Mouse (Mus musculus) layer of hippocampus, postnatal 36 days (tissue): ENCODE data around the gene Ttpal. TPM values are rescaled to one million over a fixed set of nuclear protein-coding genes. Genes with fewer than 3 reads are reported as not detected.
A peak's percentile ranks its signal among the peaks of the same experiment; 100 is the strongest.

ENCODE experiments used
- DNase-seq, 2 experiments: peaks; one replicate each; pipeline ENCODE4 v3.0.0; 2022
- total RNA-seq, 2 experiments: library from RNA; stranded (reverse); gene quantifications; 2 replicates each; pipeline ENCODE4 v1.2.3; 2021

Ttpal gene
- 10 to 100 TPM; 53.0 to 54.7 TPM for total RNA-seq

DNA sequence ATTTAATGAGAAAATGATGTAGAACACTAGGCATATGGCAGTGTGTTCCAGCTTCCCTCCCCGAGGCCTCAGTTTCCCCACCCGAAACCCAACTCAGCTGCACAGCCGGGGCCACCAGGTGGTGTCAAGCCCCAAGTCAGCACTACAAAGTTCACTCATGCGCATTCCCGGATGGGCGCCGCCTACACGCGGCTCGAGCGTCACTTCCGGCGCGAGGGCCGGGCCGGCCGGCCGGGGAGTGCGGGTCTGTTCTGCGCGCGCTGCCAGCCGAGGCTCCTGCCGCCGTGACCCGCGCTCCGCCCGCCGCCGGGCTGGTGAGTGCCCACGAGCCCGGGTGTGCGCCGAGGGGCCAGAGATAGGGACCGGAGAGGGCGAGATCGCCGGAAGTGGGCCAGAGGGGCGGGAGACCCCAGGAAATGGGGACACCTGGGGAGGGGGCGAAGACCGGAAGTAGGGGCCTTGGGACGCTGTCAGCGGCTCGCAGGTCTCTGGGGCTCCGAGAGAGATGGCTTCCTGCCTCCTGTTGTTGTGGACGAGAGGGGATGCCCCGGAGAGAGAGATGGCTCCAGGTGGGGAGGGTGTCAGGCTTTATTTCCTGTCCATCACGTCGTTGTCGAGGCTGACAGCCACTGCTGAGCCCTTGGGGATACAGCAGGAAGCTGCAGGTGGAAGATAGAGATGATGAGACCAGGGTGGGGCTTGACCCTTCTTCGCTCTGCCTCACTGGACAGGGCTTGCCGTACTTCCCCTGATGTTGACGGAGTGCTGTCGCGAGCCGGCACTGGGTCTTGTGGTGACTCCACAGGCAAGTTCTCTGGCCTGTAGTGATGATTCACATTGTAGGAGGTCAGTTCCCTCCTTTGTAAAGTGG is at the start of gene Ttpal:
Gene Ttpal (plus strand): TSS at position 214 of the 871 bp plus-strand sequence.
- DNase-seq, result peak; percentile 87 to 88

DNA sequence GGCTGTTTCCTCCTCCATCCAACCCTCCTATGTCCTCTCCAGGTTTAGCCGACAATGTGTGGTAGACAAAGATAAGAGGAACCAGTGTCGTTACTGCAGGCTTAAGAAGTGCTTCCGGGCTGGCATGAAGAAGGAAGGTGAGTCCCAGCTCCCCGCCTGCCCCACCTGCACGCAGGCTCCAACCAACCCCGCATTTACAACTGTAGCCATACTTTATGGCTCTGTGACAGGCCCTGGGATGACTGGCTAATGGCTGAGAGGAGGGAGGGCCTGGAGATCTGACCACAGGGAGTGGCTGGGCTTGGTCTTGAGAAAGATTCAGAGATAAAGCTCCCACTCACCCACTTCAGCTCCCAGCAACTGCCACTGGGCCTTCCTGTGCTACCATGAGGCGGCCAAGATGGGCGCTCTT is 49.6 kb upstream of the Ttpal start:
- DNase-seq, result no peak

DNA sequence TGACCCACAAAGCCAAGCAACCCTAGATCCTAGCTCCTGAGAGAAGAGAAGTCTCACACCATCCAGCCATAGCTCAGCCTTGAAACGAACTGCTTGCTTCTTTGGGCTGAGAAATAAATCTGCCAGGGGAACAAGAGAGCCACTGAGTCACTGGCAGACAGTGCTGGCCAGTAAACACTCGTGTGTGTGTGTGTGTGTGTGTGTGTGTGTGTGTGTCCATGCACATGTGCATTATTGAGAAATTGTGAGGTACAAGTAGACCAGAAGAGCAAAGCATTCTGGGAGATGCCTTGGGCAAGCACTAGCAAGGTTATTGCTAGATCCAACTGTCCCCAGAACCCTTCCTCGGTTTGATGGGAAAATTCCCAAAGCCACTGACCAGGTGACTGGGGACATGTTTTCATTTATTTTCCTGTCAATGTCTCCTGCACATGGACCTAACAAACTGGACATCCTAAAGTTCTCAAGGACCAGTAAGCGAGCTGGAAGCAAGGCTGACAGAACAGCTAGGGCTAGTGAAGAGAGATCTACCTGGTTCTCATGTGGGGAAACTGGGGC is 47.6 kb upstream of the Ttpal start:
- DNase-seq, result no peak

DNA sequence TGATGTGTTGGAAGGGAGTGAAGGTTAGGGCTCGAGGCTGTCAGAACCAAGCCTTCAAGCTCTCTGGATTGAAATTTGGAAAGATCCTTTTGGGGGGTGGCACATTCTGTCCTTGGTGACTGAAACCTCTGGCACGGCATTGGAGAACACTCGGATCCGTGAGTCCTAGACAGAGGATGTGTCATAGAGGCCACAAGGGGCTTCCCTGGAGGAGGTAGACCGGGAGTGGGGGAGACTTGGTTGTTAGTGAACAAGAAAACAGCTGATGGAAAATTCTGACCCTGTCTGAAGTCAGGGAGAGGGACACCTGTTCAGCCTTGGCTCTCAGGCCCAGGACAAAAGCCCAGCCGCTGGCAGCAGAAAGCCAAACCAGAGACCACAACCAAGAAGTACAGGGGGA is 47.1 kb upstream of the Ttpal start:
- no peak for DNase-seq

DNA sequence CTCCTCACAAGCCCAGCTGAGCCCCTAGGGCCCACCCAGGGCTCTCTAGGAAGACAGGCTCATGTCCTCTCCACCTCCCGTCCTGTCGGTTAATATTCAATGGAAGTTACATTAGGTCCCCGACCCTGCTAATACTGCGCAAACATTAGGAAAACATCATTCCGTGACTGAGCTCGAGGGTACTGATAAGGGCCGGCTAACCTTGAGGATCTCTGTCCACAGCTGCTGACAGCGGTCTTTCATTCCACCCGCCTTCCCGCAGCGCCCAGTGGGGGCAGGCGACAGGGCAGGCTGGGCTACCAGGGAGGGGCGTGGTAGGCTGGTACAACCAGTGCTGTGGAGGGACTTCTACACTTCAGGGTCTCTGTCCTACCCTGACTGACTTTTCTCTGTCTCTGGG is 46.7 kb upstream of the Ttpal start:
- no peak for DNase-seq

DNA sequence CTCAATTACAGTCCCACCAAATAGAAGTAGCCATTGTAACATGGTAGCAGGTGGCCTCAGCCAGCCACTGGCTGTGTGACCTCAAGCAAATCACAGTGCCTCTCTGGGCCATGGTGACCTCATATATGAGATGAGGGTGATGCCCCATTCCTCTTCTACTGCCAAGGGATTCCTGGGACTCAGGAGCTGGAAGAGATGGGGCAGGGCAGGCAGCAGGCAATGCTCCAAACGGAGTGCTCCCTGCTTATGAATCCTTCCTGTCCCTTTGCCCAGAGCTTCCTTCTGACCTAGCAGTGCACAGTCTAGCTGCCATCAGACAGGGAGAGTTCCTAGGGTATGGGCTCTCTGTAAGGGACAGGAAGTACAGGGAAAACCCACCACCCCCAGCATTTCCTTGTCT is 43.6 kb upstream of the Ttpal start:
- no peak for DNase-seq

DNA sequence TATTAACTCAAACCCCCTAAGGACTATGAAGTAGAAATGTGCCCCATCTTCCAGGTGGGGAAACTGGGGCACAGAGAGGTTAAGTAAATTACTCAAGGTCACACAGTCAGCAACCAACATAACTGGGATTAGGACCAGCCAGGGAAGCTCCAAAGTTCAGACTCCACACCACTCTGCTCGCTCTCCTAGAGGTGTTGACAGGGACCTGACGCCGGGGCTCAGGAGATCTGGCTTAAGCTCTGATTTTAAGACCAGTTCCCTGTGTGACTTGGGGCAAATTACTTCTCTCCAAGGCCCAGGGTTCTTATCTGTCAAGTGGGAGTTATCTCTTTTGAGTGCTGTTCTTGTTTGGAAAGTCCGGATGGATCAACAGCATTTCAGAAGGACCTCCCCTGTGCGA is 42.9 kb upstream of the Ttpal start:
- DNase-seq, result no peak

DNA sequence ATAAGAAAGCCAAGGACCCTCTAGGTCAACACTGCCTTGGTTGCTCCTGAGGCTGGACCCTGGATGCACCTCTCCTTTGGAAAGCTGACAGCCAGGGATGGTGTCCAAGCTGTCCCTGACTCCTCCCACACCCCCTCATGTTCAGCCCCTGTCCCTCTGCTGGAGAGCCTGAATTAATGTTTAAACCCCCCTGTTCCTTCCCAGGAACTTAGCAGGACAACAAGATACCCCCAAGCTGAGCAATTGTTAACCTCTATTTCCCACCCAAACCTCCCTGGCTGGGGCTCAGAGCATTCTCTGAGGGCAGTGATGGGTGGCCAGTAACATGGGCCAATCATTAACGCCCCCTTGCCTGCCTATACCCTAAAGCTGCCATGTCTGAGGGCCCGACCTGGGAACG is 41.9 kb upstream of the Ttpal start:
- no peak for DNase-seq

DNA sequence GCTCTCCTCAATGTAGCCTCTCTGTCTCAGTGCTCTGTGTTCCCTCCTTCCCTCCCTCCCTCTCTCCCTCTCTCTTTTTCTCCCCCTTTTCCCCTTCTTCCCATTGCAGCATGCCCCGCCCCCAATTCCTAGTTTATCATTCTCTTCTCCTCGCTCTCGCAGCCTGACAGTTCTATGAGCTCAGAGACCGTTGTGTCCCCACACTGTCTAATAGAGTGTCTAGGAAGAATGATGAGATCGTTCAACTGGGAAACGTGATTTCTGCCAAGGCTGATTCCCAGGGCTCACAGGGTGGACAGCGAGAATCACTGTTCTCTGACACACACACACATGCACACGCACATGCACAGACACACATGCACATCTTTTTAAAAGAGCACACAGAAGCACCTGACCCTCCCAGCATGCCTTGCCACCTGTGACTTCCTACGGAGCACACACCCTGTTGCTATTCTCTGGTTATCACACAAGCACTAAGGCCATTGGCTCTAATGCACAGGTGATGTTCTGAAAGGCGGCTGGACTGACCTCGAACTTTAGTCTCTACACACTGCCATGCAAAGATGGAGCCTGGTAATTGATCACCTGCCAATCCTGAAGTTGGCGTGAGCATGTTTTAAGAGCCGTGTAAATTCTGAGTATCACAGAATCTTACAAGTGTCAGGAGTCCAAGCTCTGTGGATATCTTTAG is 40.7 kb upstream of the Ttpal start:
- DNase-seq, result no peak

DNA sequence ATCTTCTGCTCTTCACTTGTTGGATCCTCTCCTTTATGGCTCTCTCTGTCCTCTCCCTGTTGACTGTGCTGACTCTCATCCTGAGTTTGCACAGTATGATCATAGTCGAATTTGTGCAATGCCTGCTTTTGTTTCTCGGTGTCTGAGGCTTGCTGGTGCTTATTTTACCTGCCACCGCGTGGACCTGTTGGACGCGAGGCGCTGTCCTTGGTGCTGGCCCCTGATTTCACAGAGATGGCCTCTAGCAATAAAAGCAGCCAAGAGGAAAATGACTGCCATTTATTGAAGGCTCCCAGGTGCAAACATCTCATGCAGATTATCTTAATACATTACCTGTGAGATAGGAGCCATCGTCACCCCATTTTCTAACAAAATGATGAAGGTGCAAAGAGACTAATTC is 37.5 kb upstream of the Ttpal start:
- no peak for DNase-seq

DNA sequence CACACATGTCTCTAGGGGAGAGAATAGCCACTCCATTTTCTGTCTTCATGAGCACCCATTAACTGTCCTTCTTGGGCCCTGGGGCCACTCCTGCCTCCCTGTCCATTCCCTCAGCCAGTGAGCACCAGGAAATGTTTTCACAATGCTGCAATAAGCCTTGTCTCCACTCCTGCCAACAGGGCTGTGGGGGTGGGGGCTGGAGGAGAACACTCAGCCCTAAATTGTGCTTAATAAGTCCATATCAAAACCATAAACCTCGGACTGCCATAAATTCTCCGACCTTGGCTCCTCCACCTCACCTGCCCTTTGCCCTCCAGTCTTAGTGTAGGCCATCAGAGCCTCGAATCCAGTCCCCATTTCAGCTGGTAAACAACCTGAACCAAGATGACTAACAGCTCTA is 27.8 kb upstream of the Ttpal start:
- no peak for DNase-seq

DNA sequence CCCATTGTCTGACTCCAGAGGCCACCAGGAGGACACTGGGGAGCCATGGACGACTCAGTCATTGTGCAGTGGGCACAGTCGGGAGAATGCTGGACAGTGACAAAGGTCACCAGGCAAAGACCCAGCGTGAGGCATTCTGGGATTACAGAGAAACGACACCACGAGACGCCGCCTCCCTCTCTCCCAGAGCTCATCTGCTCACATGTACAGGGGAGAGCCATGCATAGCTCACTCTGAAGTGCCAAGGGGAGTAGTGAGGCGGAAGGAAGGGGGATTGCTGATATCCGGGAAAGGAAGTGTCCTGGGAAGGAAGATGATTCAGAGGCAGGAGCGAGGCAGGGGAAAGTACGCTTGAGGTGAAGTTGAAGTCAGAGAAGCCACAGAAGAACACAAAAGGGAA is 26.9 kb upstream of the Ttpal start:
- no peak for DNase-seq

DNA sequence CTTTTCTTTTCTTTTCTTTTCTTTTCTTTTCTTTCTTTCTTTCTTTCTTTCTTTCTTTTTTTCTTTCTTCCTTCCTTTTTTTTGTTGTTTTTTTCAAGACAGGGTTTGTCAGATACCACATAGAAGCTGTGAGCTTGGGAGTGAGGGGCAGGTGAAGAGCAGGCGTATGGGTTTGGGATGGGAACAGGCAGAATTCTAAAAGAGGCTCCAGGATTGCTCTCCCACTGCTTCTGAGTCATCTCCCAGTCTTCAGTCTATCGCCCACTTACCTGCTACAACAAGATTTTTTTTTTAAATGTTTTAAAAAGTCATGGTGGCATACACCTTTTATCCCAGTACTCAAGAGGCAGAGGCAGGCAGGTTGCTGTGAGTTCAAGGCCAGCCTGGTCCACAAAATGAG is 24.1 kb upstream of the Ttpal start:
- DNase-seq, result no peak

DNA sequence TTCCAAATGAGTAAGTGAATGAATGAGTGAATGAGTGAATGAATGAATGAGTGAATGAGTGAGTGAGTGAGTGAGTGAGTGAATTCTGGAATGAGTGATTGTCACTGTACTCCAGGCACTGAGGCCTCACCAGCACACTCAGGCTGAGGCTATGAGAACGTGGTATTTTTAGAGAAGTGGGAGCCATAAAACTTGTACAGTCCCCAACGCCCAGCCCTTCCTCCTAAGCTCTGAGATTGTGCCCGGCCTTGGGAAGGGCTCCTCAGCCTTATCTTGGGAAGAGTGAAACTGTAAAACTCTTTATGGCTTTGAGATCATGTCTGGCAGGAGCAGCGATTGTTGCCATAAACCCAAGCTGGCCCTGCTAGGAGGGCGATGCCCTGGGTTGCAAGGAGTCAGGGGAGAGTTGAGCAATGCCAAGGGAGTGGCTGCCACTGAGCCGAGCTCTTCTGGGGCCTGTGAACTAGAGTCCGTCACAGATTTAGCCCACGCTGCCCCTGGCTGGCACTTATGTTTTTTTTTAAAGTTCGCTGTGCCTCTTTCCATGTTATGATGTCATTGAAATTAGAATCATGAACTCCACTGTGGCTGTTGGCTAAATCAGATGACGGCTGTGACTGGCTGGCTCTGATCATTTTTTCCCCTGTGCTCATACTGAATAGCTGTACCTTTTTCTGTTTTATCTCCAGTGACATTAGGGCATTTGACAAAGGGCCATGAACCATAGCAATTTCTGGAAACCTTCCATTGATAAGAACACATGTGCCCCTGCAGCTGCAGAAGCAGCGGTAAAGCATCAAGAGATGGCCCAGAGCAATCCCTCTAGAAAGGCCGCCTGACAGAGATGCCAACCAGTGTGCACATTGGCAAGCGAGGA is 21.8 kb upstream of the Ttpal start:
- DNase-seq, result no peak

DNA sequence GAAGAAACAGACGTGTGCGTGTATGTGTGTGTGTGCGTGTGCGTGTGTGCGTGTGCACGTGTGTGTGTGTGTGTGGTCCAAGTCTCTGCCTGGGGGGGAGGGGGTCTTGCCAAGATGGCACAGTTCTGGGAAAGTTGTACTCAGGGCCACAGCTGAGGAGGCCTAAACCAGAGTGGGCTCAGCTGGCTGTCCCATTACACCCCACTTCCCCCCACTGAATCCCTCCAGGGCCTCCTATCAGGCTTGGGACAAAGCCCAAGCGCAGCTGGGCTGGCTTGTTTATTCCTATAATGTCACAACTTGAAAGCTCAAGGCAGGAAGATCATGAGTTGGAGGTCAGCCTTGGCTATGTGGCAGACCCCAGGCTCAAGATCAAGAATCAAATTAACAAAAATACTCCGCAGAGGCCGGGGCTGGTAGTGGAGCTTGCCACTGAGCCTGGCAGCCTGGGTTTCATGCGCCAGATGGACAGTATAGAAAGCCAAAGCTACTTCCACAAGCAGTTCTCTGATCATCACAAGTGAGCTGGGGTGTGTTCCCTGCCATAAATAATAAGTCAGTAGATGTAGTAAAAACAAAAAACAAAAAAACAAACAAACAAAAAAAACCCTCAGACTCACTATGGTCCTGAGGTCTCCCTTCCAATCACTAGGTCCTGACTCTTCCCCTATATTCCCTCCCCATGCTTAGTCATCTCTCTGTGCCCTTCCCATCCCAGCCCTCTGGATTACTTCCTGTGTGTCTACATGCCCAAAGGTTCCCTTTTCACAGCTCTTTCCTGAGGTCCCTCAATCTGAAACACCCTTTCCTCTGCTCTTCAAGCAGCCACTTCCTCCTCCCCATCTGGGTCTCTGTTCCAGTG is 18.7 kb upstream of the Ttpal start:
- no peak for DNase-seq

DNA sequence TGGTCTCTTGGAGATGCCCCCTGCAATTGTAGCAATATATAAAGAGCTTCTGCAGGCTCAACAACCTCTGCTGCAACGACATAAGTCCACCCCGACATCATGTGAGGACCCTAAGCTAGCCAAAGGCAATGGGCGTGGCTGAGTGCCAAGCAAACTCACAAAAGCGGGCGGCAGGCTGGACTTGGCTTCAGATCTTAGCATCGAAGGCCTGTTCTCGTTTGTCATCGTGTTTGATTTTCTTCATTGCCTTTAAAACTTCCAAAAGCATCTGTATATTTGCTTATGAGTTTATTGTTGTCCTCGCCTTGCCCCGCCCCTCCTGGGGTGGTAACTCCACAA is 18.1 kb upstream of the Ttpal start:
- no peak for DNase-seq

DNA sequence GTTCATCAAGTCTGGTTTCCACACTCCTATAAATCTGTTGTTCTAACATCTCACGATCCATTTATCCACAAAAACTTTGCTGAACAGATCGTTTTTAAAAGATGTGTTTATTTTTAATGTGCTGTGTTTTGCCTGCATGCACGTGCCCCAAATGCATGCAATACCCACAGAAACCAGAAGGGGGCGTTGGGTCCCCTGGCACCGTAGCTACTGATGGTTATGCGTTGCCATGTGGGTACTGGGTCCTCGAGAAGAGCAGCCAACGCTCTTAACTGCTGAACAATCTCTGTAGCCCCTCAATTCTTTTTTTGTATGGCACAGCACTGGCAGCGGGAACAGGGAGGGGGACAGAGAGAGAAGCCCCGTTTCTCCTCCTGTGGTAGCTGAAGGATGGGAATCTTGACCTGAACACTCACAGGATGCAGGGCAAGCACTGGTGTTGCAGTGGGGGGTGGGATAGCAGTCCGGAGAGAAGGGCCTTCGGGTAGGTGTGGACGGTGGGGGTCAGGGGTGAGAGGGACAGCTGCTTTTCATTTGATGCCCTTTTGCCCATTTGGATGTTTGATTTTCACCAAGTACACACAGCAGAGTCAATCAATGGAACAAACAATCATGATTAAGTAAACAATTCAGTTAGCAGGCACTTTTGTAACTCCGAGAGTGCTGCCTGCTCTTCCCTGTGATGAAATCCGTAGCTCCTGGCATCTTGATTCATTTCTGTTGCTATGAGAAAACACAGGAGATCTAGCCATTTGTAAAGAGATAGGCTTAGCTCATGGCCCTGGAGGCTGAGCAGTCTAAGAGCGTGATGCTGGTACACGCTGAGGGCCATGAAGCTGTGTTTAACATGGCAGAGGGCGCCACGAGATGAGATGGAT is 15.5 kb upstream of the Ttpal start:
- no peak for DNase-seq

DNA sequence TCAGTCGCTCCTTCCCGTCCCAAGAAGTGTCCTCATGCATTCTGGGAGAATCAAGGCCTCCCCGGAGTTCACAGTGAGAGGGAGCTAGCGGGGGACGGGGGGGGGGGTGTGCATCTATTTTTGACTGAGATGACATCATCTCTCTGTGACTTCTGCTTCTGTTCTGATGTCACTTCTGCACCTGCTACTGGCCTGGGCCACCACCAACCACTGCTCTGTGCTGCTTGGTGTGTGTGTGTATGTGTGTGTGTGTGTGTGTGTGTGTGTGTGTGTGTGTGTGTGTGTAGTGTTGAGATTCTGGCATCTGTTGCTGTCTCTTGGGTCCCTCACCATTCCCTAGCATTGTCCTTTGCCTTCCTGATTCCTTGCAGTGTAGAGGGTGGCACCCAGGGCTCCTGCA is 14.6 kb upstream of the Ttpal start:
- DNase-seq, result no peak

DNA sequence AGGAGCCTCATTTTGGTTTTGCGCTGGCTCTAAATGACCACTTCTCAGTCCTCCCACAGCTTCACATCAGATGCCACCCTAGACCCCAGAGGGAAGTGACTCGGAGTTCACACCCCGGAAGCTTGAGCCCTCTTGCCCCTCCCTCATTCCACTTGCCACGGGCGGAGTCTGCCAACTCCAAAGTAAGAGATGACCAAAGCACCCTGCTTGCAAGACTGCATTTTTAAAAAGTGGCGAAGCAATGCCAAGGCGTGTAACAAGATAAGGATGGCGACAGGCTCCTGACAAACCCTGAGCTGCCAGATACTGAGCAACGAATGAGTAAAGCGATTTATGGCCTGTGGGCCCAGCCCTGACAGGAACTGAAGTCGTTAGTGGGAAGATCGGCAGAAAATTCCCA is 11.9 kb upstream of the Ttpal start:
- DNase-seq, result no peak

DNA sequence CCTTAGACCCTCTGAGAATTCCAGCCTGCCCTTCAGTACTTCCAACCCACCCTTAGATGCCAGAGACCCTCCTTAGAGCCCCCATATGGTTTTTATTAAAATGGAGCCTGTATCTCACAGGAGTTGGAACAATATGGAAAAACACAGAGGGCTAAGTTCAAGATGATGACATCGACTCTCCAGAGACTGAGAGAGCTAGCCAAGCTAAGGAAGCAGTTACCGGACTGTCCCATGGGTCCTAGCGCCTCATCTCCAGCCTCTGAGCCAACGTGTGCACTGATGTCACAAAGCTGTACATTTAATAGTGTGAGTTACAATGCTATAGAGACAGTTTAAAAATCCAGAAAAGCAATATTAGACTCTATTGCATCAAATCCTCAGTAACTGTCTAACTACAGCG is 11.1 kb upstream of the Ttpal start:
- DNase-seq, result no peak

DNA sequence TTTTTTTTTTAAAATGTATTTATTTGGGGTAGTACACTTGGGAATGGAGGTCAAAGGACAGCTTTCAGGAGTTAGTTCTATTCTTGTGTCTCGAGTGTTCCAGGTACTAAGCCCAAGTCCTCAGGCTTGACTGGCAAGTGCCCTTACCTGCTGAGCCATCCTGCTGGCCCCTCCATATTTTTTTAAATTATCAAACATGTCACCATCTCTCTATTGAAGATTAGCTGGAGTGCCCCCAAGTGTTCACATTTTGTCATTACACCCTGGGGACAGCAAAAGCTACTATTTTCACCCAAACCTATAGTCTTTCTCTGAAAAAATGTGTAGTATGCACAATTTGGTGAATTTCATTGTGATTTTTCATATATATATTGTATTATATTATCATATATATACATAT is 10.0 kb upstream of the Ttpal start:
- DNase-seq, result no peak
